ENCODE assay signal across 8 mouse cellular contexts in genomic region chr14:121348256-121348655, GRCm38 (mm10). TPM values are rescaled to one million over a fixed set of nuclear protein-coding genes. Genes with fewer than 3 reads are reported as not detected.
A peak's percentile ranks its signal among the peaks of the same experiment; 100 is the strongest.
DNase-seq lines count a peak whose midpoint lies in the region; ATAC-seq and TF ChIP-seq lines count a peak whose summit lies in the region.

No protein-coding gene starts in this region.

- no peak overlapping the region for H3K9ac ChIP-seq in midbrain, embryonic 14.5 days (replicated peaks; ENCODE audit: low read length)
- H3K9ac ChIP-seq in midbrain, embryonic 15.5 days = no peak overlapping the region
- H3K9ac ChIP-seq in hindbrain, embryonic 15.5 days = no peak overlapping the region
- no peak overlapping the region for H3K9ac ChIP-seq in lung, embryonic 16.5 days (ENCODE audit: low read length)

- no peak overlapping the region for H3K4me2 ChIP-seq in midbrain, embryonic 14.5 days (ENCODE audit: low read length)
- no peak overlapping the region for H3K4me2 ChIP-seq in midbrain, embryonic 15.5 days
- no peak overlapping the region for H3K4me2 ChIP-seq in hindbrain, embryonic 15.5 days
- H3K4me2 ChIP-seq in lung, embryonic 16.5 days (ENCODE audit: low read depth, low read length) = no peak overlapping the region

- no peak overlapping the region for H3K27ac ChIP-seq in midbrain, embryonic 14.5 days (replicated peaks; ENCODE audit: low read depth, low read length)
- no peak overlapping the region for H3K27ac ChIP-seq in midbrain, embryonic 15.5 days
- peak overlapping the region; percentile 48 for H3K27ac ChIP-seq in gastrocnemius, adult 2 months
- no peak overlapping the region for H3K27ac ChIP-seq in hindbrain, embryonic 15.5 days (replicated peaks)
- H3K27ac ChIP-seq in lung, embryonic 16.5 days (ENCODE audit: low read length) = peak overlapping the region; percentile 52

- no peak overlapping the region for H3K4me3 ChIP-seq in midbrain, embryonic 14.5 days (replicated peaks; ENCODE audit: low read depth, low read length)
- H3K4me3 ChIP-seq in midbrain, embryonic 15.5 days = no peak overlapping the region
- no peak overlapping the region for H3K4me3 ChIP-seq in gastrocnemius, adult 2 months
- no peak overlapping the region for H3K4me3 ChIP-seq in hindbrain, embryonic 15.5 days
- H3K4me3 ChIP-seq in lung, embryonic 16.5 days (ENCODE audit: low read length) = no peak overlapping the region

- H3K9me3 ChIP-seq in midbrain, embryonic 14.5 days (ENCODE audit: control insufficient read depth, low read length) = no peaks in the 10 kb centered on the region
- H3K9me3 ChIP-seq in midbrain, embryonic 15.5 days = no peaks in the 10 kb centered on the region
- no peaks in the 10 kb centered on the region for H3K9me3 ChIP-seq in hindbrain, embryonic 15.5 days
- no peaks in the 10 kb centered on the region for H3K9me3 ChIP-seq in lung, embryonic 16.5 days (ENCODE audit: control insufficient read depth, low read length)

- H3K36me3 ChIP-seq in midbrain, embryonic 14.5 days (ENCODE audit: control insufficient read depth, insufficient read depth, low read length) = no peaks in the 10 kb centered on the region
- no peaks in the 10 kb centered on the region for H3K36me3 ChIP-seq in midbrain, embryonic 15.5 days (replicated peaks)
- no peaks in the 10 kb centered on the region for H3K36me3 ChIP-seq in hindbrain, embryonic 15.5 days
- H3K36me3 ChIP-seq in lung, embryonic 16.5 days (ENCODE audit: control insufficient read depth, insufficient read depth, low read length) = no peaks in the 10 kb centered on the region

- H3K27me3 ChIP-seq in midbrain, embryonic 14.5 days (ENCODE audit: control insufficient read depth, insufficient read depth, low read length) = no peaks in the 10 kb centered on the region
- no peaks in the 10 kb centered on the region for H3K27me3 ChIP-seq in midbrain, embryonic 15.5 days (replicated peaks)
- no peaks in the 10 kb centered on the region for H3K27me3 ChIP-seq in hindbrain, embryonic 15.5 days
- H3K27me3 ChIP-seq in lung, embryonic 16.5 days (ENCODE audit: control insufficient read depth, insufficient read depth, low read depth, low read length) = no peaks in the 10 kb centered on the region

- 62% methylated on average over 8 of the region's 8 CpGs for WGBS in midbrain, embryonic 14.5 days
- 57% methylated on average over 8 of the region's 8 CpGs for WGBS in midbrain, embryonic 15.5 days
- 52% methylated on average over 8 of the region's 8 CpGs for WGBS in hindbrain, embryonic 15.5 days
- WGBS in lung, embryonic 16.5 days = 26% methylated on average over 8 of the region's 8 CpGs

- ATAC-seq in midbrain, embryonic 14.5 days (ENCODE audit: low FRiP score, low TSS enrichment) = no peak
- ATAC-seq in midbrain, embryonic 15.5 days (replicated peaks) = no peak
- ATAC-seq in hindbrain, embryonic 15.5 days (ENCODE audit: low FRiP score, low read depth) = peak; percentile 58; the same call in 1 of the 2 replicates
- peak; percentile 86 for ATAC-seq in lung, embryonic 16.5 days (ENCODE audit: low read depth)
- no peak for ATAC-seq in megakaryocyte-erythroid progenitor cell, adult 5-6 weeks (replicated peaks; ENCODE audit: low FRiP score, low TSS enrichment, poor library complexity, severe bottlenecking)
- no peak for ATAC-seq in erythroid progenitor cell, adult 5-6 weeks (replicated peaks; ENCODE audit: low FRiP score, poor library complexity, severe bottlenecking)

- H3K4me1 ChIP-seq in midbrain, embryonic 14.5 days (ENCODE audit: control insufficient read depth, insufficient read depth, low read length) = no peaks in the 10 kb centered on the region
- peaks cover 16% of the 10 kb centered on the region for H3K4me1 ChIP-seq in midbrain, embryonic 15.5 days
- peaks cover 29% of the 10 kb centered on the region for H3K4me1 ChIP-seq in hindbrain, embryonic 15.5 days (replicated peaks)
- H3K4me1 ChIP-seq in lung, embryonic 16.5 days (replicated peaks; ENCODE audit: control insufficient read depth, insufficient read depth, low read length) = peaks cover 57% of the 10 kb centered on the region

- DNase-seq in midbrain, embryonic 14.5 days = peak; percentile 61
- DNase-seq in gastrocnemius, adult 2 months = peak; percentile 66
- no peak for DNase-seq in frontal cortex, postnatal 25 days (ENCODE audit: low spot score in 2 of 2)

- TF ChIP-seq CTCF in gastrocnemius, adult 2 months (IDR thresholded peaks at IDR 0.05) = no peak

- intact Hi-C loops in gastrocnemius, adult 2 months (cut with DNase I) = no loop called here

RNA-seq across cellular contexts. Expression of gene Stk24, which starts 31.6 kb away (rescaled TPM):
- 17.2 and 23.3 TPM in 2 replicates for polyA plus RNA-seq in midbrain, embryonic 14.5 days (2014; fragmentation: Nextera tagmentation; extraction: Ambion mirVana)
- 18.5 and 18.6 TPM in 2 replicates for polyA plus RNA-seq in midbrain, embryonic 15.5 days (2015; fragmentation: Nextera tagmentation; extraction: Ambion mirVana)
- 10 to 100 TPM; 29.7 to 40.0 TPM for total RNA-seq in gastrocnemius, adult 2 months (2021)
- 18.7 and 19.7 TPM in 2 replicates for polyA plus RNA-seq in hindbrain, embryonic 15.5 days (2015; fragmentation: Nextera tagmentation; extraction: Ambion mirVana)
- 33.8 and 35.9 TPM in 2 replicates for polyA plus RNA-seq in lung, embryonic 16.5 days (2015; fragmentation: Nextera tagmentation; extraction: Ambion mirVana)
- 117 and 138 TPM in 2 replicates for total RNA-seq in megakaryocyte-erythroid progenitor cell, adult 5-6 weeks (2014; fragmentation: Nextera tagmentation)
- 81.3 and 102 TPM in 2 replicates for total RNA-seq in megakaryocyte-erythroid progenitor cell, adult 5-6 weeks (2017)
- total RNA-seq in erythroid progenitor cell, adult 5-6 weeks (2015; ENCODE audit: low replicate concordance) = 99.5 and 101 TPM in 2 replicates
- 62.0 and 77.4 TPM in 2 replicates for total RNA-seq in erythroid progenitor cell, adult 5-6 weeks (2017; ENCODE audit: low replicate concordance)

Comparison
In these comparisons a context has a peak if more than half of its experiments do, and no peak if none do; other contexts are left out.
1. ATAC-seq: peak in hindbrain, embryonic 15.5 days (single experiment) and lung, embryonic 16.5 days (single experiment); none in midbrain, embryonic 14.5 days (single experiment), midbrain, embryonic 15.5 days (single experiment), megakaryocyte-erythroid progenitor cell, adult 5-6 weeks (single experiment) and erythroid progenitor cell, adult 5-6 weeks (single experiment).
2. DNase-seq: peak in midbrain, embryonic 14.5 days (single experiment) and gastrocnemius, adult 2 months (single experiment); none in frontal cortex, postnatal 25 days (0 of 2).
3. H3K27ac ChIP-seq: peak in gastrocnemius, adult 2 months (single experiment) and lung, embryonic 16.5 days (single experiment); none in midbrain, embryonic 14.5 days (single experiment), midbrain, embryonic 15.5 days (single experiment) and hindbrain, embryonic 15.5 days (single experiment).